Mouse (Mus musculus): ENCODE measurements around the gene Gm49776.
"Not testable (repeated sequence)": the region's sequence is repeated elsewhere in the genome, so short reads cannot be mapped to it uniquely, and the experiment has no call there.

Gene Gm49776

DNA sequence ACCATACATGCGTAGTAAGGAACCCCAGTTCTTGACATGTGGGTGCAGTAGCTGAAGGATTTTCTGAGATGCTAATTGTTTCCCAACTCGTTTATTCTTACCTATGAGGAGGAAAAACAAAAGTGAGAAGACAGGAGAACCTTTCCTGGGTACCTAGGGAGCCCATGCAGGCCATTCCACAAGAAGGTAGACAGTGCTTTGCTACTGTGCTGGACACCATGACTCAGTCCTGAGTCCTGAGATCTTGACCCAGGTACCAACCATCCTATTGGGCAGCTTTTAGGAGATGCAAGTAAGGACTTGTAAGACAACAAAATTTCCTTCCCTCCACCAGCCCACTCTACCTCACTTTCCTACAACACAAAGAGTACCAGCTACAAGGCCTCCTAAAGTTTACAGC lies at the start of gene Gm49776:
Gene Gm49776, minus strand, starts transcription at position 101 of the 400 bp plus-strand sequence.
- DNase-seq (ENCODE audit: low spot score in 2 of 2): no peak

DNA sequence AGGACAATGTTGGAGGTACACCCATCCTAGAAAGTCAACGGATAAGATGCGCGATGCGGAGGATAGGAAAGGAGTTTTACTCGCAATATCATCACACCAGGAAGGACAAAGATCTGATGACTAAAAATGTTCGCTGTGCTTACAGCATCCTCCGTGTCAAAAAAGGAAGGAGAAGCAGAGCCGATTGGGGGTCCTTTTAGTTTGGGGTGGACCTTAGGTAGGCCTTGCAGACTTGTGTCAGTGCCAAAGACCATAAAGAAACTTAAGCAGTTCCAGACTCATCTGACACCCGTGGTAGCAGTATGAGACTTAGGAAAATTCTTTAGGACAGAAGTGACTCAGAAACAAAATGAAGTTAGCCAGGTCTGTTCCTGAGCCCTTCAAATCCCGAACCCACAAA lies 31.5 kb upstream of the Gm49776 start:
- DNase-seq (ENCODE audit: low spot score in 2 of 2): not testable (repeated sequence)

DNA sequence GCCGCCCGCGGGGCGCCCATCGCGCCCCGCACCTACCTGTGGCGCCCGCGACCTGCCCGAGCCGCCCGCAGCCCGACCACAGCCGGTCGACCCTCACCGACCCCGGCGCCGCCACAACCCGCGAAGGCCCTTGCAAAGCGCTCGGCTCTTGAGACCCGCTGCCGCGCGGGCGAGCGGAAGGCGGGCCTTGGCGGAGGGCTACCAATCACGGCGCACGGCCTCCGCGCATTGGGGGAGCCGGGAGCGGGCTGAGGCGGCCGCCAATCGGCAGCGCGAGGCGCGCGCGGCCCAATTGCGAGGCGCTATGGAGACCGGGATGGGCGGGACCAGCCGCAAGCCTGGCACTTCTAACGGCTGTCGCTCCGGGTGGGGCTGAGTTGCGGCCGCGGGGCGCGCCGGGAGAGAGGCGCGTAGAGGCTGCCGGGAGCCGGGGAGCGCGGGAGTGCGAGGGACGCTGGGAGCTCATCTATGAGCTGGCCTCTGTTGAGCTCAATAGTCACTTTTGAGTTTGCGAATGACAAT lies 31.0 kb upstream of the Gm49776 start, which contains the start of gene Dgcr8:
Gene Dgcr8, minus strand, starts transcription at position 180 of the 522 bp plus-strand sequence.
- peak; percentile 95 to 98 for DNase-seq (ENCODE audit: low spot score in 2 of 2)

DNA sequence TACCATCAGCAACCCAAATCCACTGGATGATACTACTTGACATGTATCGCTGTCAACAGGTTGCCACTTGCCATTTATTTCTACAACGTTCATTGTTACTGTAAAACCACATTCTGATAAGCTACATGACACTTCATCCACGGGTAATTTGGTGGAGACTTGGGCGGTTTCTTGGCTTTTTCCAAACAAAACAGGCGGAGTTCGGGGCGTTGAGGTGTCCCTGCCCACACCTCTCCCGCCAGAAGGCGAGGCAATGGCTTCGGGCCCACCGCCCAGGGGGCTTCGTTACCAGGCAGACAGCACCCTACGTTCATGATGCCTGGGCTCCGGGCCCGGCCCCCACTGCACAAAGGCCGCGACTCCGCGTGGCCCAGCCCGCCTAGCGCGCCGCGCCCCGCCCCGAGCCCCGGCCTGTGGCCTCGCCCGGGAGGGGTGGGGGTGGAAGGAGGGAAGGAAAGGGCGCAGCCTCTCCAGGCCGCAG lies 30.5 kb upstream of the Gm49776 start:
- no peak for DNase-seq (ENCODE audit: low spot score in 2 of 2)

DNA sequence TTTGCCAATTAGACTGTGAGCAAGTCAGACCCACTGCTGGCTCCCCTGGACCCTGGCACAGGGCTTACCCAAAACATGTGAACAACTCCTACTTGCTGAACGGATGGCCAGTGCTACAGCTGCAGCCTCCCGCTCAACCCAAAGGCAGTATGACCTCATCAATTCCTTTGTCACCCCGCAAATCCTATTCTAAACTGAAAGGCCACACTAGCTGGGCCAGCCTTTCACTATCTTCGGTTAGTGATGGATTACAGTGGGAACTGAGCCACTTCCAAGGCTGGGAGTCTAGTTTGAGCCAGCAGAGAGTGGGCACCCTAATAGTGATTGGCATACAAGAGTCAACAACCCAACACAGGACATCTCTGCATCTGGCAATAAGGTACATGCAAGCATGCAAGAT lies 30.0 kb upstream of the Gm49776 start:
- no peak for DNase-seq (ENCODE audit: low spot score in 2 of 2)

DNA sequence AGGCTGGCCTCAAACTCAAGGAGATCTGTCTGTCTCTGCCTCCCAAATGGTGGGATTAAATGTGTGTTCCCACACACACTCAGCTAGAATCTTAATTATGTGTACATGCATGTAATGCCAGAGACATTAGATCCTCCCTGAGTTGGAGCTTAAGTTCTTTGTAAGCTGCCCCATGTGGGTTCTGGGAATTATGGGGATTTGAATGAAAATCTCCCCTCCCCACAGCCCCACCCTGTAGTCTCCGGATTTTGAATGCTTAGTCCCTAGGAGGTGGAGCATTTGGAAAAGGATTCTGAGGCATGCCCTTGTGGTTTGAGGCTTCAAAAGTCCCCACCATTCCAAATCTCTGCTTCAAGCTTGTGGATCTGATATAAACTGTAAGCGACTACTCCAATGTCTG lies 17.0 kb upstream of the Gm49776 start:
- no peak for DNase-seq (ENCODE audit: low spot score in 2 of 2)

- DNase-seq (ENCODE audit: low spot score in 2 of 2): no peak
These were observed 10.1 kb upstream of the Gm49776 start for GRCm38 (mm10) chr16:18268182-18268581.

GRCm38 (mm10) chr16:18265024-18265423 lies 6.9 kb upstream of the Gm49776 start:
- no peak for DNase-seq (ENCODE audit: low spot score in 2 of 2)

DNA sequence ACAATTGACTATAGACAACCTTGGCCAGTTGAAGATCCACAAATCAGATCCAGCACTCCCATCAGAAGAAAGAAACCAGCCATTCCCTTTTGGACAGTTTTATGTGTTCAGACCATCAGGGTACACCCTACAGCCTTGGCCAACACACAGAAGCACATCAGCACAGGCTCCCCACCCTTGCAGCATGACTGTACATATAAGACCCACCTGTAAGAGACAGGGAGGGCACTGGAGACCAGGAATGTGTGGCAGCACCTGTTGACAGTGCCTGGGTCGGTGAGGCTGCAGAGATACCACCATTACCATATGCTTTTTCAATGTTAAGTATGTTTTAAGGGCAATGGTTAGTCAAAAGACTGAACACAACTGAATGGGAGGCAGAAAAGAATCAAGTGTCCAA lies 4.3 kb downstream of the Gm49776 start:
- DNase-seq (ENCODE audit: low spot score in 2 of 2): no peak

DNA sequence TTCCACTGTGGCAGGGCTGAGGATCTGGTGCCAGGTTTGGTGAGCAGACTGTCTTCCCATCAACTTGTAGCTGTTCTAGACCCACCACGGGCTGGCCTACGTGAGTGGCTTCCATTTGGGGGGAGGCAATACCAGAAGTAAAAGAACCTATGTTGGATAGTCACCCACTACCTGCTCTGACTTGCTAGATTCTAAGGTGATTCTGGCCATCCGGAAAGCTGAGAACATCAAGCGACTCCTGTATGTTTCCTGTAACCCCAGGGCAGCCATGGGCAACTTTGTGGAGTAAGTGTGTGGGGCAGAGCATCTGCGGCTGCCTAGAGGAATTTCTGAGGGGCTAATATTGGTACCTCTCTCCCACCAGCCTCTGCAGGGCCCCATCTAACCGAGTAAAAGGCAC lies 5.4 kb downstream of the Gm49776 start:
- no peak for DNase-seq (ENCODE audit: low spot score in 2 of 2)

GRCm38 (mm10) chr16:18250828-18251790 lies 7.0 kb downstream of the Gm49776 start:
- DNase-seq (ENCODE audit: low spot score in 2 of 2): no peak

DNA sequence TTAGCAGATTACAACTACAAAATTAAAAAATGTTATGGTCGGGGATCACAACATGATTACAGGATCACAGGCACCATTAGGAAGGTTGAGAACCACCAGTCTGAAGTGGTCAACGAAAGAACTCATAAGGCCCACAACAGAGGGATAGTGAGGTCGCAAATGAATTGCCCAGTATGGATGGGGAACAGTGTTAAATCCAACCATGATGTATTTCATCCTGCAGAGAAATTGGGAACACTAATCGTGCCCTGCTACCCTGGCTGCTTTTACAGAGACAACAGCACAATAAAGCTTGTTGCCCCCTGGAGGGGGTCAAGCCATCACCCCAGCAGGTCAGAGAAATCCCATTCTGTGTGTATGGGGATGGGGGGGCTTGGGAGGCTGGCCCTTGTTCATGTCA lies 7.9 kb downstream of the Gm49776 start:
- no peak for DNase-seq (ENCODE audit: low spot score in 2 of 2)

DNA sequence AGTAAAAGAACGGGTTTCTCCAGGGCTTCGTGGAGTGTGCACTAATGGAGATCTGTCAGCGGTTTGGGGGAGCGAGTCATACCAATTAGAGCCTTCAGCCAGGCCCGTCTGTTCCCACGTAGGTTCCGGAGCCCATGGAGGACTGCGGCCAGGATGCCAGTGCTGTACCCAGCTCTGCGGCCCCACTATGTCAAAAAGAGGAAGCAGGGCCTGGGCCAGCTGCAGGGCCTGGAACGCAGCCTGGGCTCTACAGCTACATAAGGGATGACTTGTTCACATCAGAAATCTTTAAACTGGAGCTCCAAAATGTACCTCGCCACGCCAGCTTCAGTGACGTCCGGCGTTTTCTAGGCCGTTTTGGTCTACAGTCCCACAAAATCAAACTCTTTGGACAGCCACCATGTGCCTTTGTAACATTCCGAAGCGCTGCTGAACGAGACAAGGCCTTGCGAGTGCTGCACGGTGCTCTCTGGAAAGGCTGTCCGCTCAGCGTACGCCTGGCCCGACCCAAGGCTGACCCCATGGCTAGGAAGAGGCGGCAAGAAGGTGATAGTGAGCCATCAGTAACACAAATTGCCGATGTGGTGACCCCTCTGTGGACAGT lies 8.7 kb downstream of the Gm49776 start:
- no peak for DNase-seq (ENCODE audit: low spot score in 2 of 2)

GRCm38 (mm10) chr16:18248433-18249363 lies 9.4 kb downstream of the Gm49776 start, which contains the start of the genes Trmt2a and Ranbp1:
Gene Trmt2a (plus strand): TSS chr16:18248679.
Gene Ranbp1 (minus strand): TSS chr16:18248732.
- peak; percentile 95 to 96 for DNase-seq (ENCODE audit: low spot score in 2 of 2)

DNA sequence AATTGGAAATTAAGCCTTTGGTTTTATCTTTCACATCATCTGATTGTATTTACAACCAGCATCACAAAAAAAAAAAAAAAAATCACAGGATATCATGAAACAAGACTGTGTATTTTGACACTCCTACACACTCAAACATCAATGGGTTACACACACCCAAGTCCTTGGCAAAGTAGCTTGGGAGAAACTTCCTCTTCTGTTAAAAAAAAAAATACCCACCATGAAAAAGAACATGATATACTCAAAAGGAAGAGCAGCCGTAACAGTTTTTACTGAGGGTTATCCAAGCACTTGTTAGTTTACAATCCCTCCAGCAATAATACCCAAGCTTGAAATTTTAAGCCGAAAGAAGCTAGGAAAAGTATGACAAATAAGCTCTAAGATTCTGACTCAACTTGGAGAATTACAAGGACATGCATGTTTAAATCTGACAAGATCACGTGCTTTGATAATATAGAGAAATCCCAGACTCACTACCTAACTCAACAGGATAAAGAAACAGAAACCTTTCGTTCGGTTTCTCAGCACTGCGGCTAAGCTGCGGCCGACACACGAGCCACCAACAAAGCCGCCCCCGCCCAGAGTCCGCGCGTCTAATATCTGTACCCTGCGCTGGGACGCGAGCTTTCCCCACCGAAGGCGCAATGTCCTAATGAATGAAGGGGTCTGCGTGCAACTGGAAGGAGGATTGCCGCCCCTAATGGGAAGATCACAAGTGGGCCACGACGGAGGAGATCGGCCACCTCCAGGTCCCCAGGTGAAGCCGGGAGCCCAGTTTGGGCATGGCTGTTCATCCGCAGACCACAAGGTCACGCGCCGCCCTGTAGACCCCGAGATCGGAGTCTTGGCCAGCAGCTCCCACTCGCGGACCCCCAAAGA lies 10.4 kb downstream of the Gm49776 start:
- DNase-seq (ENCODE audit: low spot score in 2 of 2): peak in 1 of 2 experiments; percentile 15

DNA sequence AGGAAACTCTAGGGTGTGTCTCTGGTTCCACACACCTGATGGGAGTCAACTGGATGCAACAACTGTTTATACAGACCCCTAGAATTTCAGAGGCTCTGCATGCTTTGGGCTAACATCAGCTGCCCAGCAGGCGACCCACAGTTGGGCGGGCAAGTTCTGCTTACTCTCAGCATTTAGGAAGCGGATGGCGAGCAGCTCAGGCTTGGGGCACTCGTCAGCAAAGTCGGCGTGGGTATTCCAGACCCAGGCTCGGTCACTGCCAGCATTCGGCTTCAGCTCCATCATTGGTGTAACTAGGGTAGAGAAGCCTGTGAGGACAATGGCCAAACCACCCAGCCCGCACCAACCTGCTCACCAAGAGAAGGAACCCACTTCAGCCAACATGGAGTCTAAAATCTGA lies 16.5 kb downstream of the Gm49776 start:
- DNase-seq (ENCODE audit: low spot score in 2 of 2): no peak

DNA sequence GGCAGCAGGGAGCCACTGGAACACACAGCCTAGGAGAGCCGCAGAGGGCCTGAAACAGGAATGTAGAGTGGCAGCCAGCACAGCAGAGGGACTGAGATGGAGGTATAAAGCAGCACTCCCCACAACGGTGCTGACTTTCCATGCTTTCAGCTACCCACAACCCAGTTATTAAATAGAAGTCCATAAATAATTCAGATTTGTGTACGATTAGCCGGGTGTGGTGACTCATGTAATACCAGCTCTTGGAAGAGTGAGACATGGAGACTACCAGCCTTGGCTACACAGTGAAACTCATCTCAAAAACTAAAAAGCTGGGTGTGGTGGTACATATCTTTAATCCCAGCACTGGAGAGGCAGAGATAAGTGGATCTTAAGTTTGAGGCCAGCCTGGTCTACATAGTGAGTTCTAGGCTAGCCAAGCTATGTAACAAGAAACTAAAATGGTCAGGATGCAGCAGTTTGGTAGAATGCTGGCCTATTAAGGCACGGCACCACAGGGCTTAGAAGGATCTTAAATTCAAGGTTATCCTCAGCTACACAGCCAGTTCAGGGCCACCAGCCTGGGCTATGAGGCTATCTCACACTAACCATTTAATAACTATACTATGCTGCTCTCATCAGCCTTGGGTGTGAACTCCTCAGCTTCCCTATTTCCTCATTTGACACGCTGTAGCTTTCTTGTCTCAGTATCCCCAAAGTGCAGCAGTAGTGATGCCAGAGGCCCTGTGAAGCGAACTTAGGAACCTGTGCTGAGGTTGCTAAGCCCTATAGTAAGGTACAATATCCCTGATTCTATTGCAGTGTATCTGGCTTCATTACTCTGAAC lies 21.2 kb downstream of the Gm49776 start:
- DNase-seq (ENCODE audit: low spot score in 2 of 2): no peak

GRCm38 (mm10) chr16:18235389-18236065 lies 22.6 kb downstream of the Gm49776 start:
- DNase-seq (ENCODE audit: low spot score in 2 of 2): peak in 1 of 2 experiments; percentile 60
